Mouse (Mus musculus): ENCODE data around the gene Sf1. TPM values are rescaled to one million over a fixed set of nuclear protein-coding genes. Genes with fewer than 3 reads are reported as not detected.

Gene Sf1
- polyA plus RNA-seq, 1 experiment from 2014 or later = 186 TPM

GRCm38 (mm10) chr19:6418233-6418879 is 54.9 kb downstream of the Sf1 start, which contains the start of gene Nrxn2:
Gene Nrxn2, plus strand, starts transcription at chr19:6418731.
- POLR2A ChIA-PET = no interaction called here
- TF ChIP-seq CTCF (IDR thresholded peaks at IDR 0.05) = no peak
- CTCF ChIA-PET = interaction anchor here (0.7 to 1.3 kb wide), 6 partner anchors 9 to 51 kb away, joined by 3 to 5 read pairs (median 3); no protein-coding TSS in a partner anchor
- DNase-seq (ENCODE audit: low read depth, low spot score) = no peak
- peaks cover 38% of the 10 kb centered on the region for H3K27me3 ChIP-seq
- peak; percentile 72 for ATAC-seq
- in situ Hi-C loops (cut with MboI; ENCODE audit: low pct_unique_long_range_greater_than_20kb) = no loop called here

- H3K27me3 ChIP-seq = peaks cover 46% of the 10 kb centered on the region
- CTCF ChIA-PET = no interaction called here
- TF ChIP-seq CTCF (IDR thresholded peaks at IDR 0.05) = no peak
- no peak for ATAC-seq
- in situ Hi-C loops (cut with MboI; ENCODE audit: low pct_unique_long_range_greater_than_20kb) = no loop called here
- DNase-seq (ENCODE audit: low read depth, low spot score) = no peak
- POLR2A ChIA-PET = no interaction called here
These were observed 55.6 kb downstream of the Sf1 start for GRCm38 (mm10) chr19:6418984-6419692.

GRCm38 (mm10) chr19:6419805-6420310 is 56.4 kb downstream of the Sf1 start:
- no peak for TF ChIP-seq CTCF (IDR thresholded peaks at IDR 0.05)
- ChIA-PET CTCF (no interaction called here), POLR2A (no interaction called here)
- ATAC-seq (no peak), DNase-seq (ENCODE audit: low read depth, low spot score) (no peak)
- in situ Hi-C loops (cut with MboI; ENCODE audit: low pct_unique_long_range_greater_than_20kb) = no loop called here
- peaks cover 53% of the 10 kb centered on the region for H3K27me3 ChIP-seq

- no peak for ATAC-seq
- CTCF ChIA-PET = no interaction called here
- no peak for TF ChIP-seq CTCF (IDR thresholded peaks at IDR 0.05)
- in situ Hi-C loops (cut with MboI; ENCODE audit: low pct_unique_long_range_greater_than_20kb) = no loop called here
- POLR2A ChIA-PET = no interaction called here
- peaks cover 52% of the 10 kb centered on the region for H3K27me3 ChIP-seq
- DNase-seq (ENCODE audit: low read depth, low spot score) = no peak
These were observed 57.2 kb downstream of the Sf1 start for GRCm38 (mm10) chr19:6420481-6421210.

- DNase-seq (ENCODE audit: low read depth, low spot score) (no peak), ATAC-seq (no peak)
- TF ChIP-seq CTCF (IDR thresholded peaks at IDR 0.05) = no peak
- CTCF ChIA-PET = no interaction called here
- in situ Hi-C loops (cut with MboI; ENCODE audit: low pct_unique_long_range_greater_than_20kb) = no loop called here
- peaks cover 51% of the 10 kb centered on the region for H3K27me3 ChIP-seq
- POLR2A ChIA-PET = no interaction called here
These were observed 57.7 kb downstream of the Sf1 start for GRCm38 (mm10) chr19:6421211-6421590.

- in situ Hi-C loops (cut with MboI; ENCODE audit: low pct_unique_long_range_greater_than_20kb) = no loop called here
- no peak for ATAC-seq
- POLR2A ChIA-PET = no interaction called here
- peaks cover 57% of the 10 kb centered on the region for H3K27me3 ChIP-seq
- TF ChIP-seq CTCF (IDR thresholded peaks at IDR 0.05) = no peak
- CTCF ChIA-PET = no interaction called here
- DNase-seq (ENCODE audit: low read depth, low spot score) = no peak
These were observed 58.5 kb downstream of the Sf1 start for GRCm38 (mm10) chr19:6422014-6422413.

- peaks cover 61% of the 10 kb centered on the region for H3K27me3 ChIP-seq
- no peak for DNase-seq (ENCODE audit: low read depth, low spot score)
- ChIA-PET POLR2A (no interaction called here), CTCF (no interaction called here)
- no peak for TF ChIP-seq CTCF (IDR thresholded peaks at IDR 0.05)
- in situ Hi-C loops (cut with MboI; ENCODE audit: low pct_unique_long_range_greater_than_20kb) = no loop called here
- no peak for ATAC-seq
These were observed 59.8 kb downstream of the Sf1 start for GRCm38 (mm10) chr19:6423241-6423640.

- ChIA-PET POLR2A (no interaction called here), CTCF (no interaction called here)
- in situ Hi-C loops (cut with MboI; ENCODE audit: low pct_unique_long_range_greater_than_20kb) = no loop called here
- no peak for TF ChIP-seq CTCF (IDR thresholded peaks at IDR 0.05)
- DNase-seq (ENCODE audit: low read depth, low spot score) (no peak), ATAC-seq (no peak)
- peaks cover 72% of the 10 kb centered on the region for H3K27me3 ChIP-seq
These were observed 60.8 kb downstream of the Sf1 start for GRCm38 (mm10) chr19:6424137-6424881.

GRCm38 (mm10) chr19:6425595-6425994 is 62.1 kb downstream of the Sf1 start:
- no peak for ATAC-seq
- peaks cover 72% of the 10 kb centered on the region for H3K27me3 ChIP-seq
- no peak for TF ChIP-seq CTCF (IDR thresholded peaks at IDR 0.05)
- POLR2A ChIA-PET = no interaction called here
- in situ Hi-C loops (cut with MboI; ENCODE audit: low pct_unique_long_range_greater_than_20kb) = no loop called here
- no peak for DNase-seq (ENCODE audit: low read depth, low spot score)
- CTCF ChIA-PET = interaction anchor here (1.0 kb wide), 1 partner anchor 27 kb away, joined by 3 read pairs; no protein-coding TSS in a partner anchor

GRCm38 (mm10) chr19:6426703-6427500 is 63.4 kb downstream of the Sf1 start:
- no peak for TF ChIP-seq CTCF (IDR thresholded peaks at IDR 0.05)
- peaks cover 70% of the 10 kb centered on the region for H3K27me3 ChIP-seq
- ChIA-PET CTCF (no interaction called here), POLR2A (interaction anchor here (0.7 kb wide), 1 partner anchor 26 kb away, joined by 3 read pairs; no protein-coding TSS in a partner anchor)
- DNase-seq (ENCODE audit: low read depth, low spot score) (no peak), ATAC-seq (no peak)
- in situ Hi-C loops (cut with MboI; ENCODE audit: low pct_unique_long_range_greater_than_20kb) = no loop called here

Other genes with a start within 250 kb of the Sf1 start
- 17.0 TPM for gene Sac3d1, start 245.0 kb upstream of the Sf1 start, polyA plus RNA-seq (2021)
- gene Snx15, start 235.4 kb upstream of the Sf1 start, polyA plus RNA-seq (2021) = 40.4 TPM
- gene Batf2, start 222.7 kb upstream of the Sf1 start, polyA plus RNA-seq (2021) = 0.08 TPM
- gene Arl2, start 222.1 kb upstream of the Sf1 start, polyA plus RNA-seq (2021) = 122 TPM
- gene Majin, start 179.3 kb upstream of the Sf1 start, polyA plus RNA-seq (2021) = not detected
- gene Gpha2, start 137.3 kb upstream of the Sf1 start, polyA plus RNA-seq (2021) = 0.26 TPM
- 172 TPM for gene Ppp2r5b, start 127.8 kb upstream of the Sf1 start, polyA plus RNA-seq (2021)
- gene Atg2a, start 122.0 kb upstream of the Sf1 start, polyA plus RNA-seq (2021) = 32.5 TPM
- gene Ehd1, start 87.0 kb upstream of the Sf1 start, polyA plus RNA-seq (2021) = 88.7 TPM
- 41.2 TPM for gene Cdc42bpg, start 57.2 kb upstream of the Sf1 start, polyA plus RNA-seq (2021)
- 63.2 TPM for gene Men1, start 28.7 kb upstream of the Sf1 start, polyA plus RNA-seq (2021)
- gene Map4k2, start 22.6 kb upstream of the Sf1 start, polyA plus RNA-seq (2021) = 45.6 TPM
- gene Pygm, start 20.7 kb downstream of the Sf1 start, polyA plus RNA-seq (2021) = 1.0 TPM
- gene Rasgrp2, start 35.6 kb downstream of the Sf1 start, polyA plus RNA-seq (2021) = 7.0 TPM
- not detected for gene Nrxn2, start 55.0 kb downstream of the Sf1 start, polyA plus RNA-seq (2021)
- not detected for gene Slc22a12, start 179.3 kb downstream of the Sf1 start, polyA plus RNA-seq (2021)